Mouse (Mus musculus) lung, postnatal 0 days (tissue): Measurements from ENCODE around the gene Clmp.
A peak's percentile ranks its signal among the peaks of the same experiment; 100 is the strongest.

Source experiments
- CTCF ChIP-seq: IDR thresholded peaks from 2 replicates; pipeline ENCODE4 v1.5.1; 2016; ENCODE audit warnings: antibody characterized with exemption, mild to moderate bottlenecking
- EP300 ChIP-seq: IDR thresholded peaks from 2 replicates; pipeline ENCODE4 v1.6.1; 2016; ENCODE audit warnings: antibody characterized with exemption, mild to moderate bottlenecking, control low read depth

GRCm38 (mm10) chr9:40780892-40781725 lies 95.3 kb downstream of the Clmp start:
- no peak for TF ChIP-seq CTCF
- TF ChIP-seq EP300: peak; percentile 59
